Mouse (Mus musculus): ENCODE measurements around the gene Gm17482.

The Gm17482 gene

DNA sequence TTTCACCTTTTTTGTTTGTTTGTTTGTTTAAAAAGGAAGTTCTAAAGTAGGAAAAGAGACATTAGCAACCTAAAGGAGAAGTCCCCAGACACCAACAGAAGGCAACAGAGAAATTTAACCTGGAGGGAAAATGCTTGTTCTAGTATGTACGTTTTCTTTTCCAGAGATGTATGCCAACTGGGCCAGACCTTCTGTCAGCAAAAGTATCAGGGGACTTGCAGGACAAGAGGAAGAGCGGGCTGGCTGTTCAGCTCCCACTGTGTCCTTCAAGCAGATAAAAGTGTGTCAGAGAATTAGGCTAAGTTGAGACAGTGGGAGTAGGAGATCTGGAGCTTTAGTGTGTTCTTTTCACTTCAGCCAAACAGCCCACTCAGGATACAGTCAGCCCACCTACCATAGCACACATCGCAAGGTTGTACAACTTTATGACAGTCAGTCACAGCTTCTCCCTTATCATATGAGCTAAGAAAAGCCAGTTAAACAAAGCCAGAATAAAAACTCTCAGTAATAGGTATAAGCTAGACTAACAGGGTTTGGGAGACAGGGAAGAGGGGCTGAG lies 18.4 kb downstream of the Gm17482 start:
- no peak for DNase-seq (ENCODE audit: low read depth, low spot score)

DNA sequence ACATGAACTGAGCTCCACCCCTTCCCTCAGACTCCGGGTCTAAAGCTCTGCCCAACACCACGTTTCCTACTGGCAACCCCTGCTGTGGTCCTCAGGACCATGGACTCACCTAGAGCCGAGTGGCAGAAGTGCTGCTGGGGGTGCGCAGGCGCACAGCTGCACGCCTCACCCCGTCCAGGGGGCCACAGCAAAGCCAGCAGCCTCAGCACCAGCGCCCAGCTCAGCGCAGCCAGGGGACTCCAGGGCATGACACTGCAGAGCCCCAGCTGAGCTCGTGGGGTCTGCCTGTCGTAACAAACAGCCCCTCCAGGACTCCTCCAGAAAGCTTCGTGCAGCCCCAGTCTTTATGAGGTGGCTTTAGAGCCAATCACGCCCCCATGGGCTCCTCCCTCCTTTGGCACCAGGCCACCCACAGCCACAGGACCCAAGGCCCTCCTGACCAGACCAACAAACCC lies 24.4 kb downstream of the Gm17482 start:
- no peak for DNase-seq (ENCODE audit: low read depth, low spot score)

DNA sequence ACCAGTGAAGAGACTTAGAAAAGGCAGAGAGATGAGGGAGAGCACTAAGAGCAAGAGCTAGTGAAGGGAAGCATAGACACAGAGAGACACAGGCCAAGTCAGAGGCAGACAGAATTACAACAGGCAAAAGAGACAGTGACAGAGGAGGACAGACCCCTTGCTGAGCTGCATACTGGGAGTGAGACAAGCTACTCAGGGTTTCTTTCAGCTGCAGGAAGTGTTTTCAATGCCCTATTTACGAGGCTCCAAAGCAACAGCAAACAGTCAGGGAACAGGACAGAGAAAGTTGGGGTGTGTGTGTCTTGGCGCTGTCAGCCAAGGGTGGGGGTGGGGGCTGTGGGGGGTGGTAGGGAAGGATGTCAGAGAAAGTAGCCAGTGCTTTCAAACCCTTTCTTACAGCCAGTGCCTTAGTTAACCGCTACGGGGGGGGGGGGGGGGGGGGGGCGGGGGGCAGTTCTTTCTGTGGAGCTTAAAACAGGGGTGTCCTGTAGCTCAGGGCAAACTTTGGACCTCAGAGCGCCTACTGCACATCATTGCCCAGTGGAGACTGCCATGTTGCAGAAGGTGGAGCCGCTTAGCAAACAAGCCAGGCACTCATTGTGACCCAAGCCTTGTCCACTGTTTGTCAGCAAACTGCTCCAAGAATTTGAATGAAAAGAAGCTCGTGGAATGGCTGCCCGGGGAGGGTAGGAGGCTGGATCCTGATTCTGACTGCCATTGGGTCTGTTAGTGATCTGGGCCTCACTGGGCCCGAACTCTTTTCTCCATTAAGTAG lies 25.1 kb downstream of the Gm17482 start, which contains the start of gene Timp4:
TSS of gene Timp4 (minus strand) at position 107 of the 775 bp plus-strand sequence.
- DNase-seq (ENCODE audit: low read depth, low spot score), result no peak

DNA sequence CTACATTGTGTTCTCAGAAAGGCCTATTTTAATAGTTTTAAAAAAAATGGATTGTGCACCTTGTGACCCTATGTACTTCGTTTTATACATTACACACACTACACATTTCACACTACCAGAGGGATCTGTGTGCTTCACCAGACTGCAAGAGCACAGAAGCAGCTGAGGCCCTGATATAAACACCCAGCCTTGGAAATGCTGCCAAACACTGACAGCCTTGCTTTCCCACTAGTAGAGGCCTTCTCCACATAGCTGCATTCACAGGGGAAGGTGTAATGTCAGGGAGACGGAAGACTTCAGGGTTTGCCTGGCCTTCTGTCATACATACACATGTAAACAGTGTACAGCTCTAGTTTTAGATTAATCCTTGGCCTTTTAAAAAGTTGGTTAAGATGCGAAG lies 28.0 kb downstream of the Gm17482 start:
- no peak for DNase-seq (ENCODE audit: low read depth, low spot score)

DNA sequence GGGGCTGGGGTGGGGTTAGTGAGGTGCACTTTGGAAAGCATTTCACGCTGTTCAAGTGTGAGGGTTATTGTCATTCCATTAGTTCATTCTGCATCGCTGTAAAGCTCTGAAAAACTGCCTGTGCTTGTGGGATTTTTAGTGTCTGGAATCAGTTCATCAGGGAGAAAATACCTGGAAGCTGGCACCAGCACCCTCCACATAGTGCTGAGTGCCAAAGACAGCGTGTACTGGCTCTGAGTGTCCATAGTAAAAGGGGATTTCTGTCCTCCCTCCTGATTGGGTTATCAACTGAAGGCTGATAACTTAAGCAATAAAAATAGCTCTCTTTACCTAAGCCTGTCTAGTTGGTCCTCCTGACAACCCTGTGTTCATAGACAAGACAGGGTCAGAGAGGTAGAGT lies 33.4 kb downstream of the Gm17482 start:
- DNase-seq (ENCODE audit: low read depth, low spot score), result no peak

DNA sequence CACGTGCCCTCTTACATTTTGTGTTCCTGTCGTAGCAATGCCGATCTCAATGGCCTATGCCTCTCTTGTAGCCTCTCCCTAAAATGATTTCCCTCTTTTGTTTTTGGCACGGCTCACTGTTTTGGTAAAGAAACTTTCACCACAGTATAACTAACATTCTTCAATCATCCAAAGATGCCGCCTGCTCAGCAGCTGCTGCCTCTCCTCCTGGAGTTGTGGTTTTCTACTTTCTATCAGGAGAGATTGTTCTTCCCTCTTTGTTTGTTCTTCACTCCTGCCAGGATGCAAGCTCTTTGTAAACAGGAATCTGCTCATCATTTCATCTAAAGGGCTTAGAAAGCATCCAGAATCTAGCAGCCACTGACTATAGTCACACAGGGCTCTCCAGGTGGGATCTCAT lies 39.6 kb downstream of the Gm17482 start:
- no peak for DNase-seq (ENCODE audit: low read depth, low spot score)

DNA sequence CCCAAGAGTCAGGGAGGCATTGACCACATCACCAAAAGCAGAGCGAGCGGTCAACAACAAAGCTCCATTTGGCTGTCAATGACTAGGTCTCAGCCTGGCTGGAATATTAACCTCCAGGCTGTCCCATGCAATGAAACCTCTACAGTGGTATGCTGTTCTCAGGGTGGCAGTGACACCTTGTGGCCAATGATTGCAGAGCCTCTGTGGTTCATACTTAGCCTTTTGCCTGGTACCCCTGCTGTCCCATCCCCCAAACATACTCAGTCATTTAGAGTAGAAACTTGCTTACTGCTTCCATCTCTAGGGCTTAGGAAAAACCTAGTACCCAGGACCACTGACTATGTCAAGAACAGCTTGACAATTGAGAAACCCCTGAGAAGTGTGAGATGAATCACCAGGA lies 40.8 kb downstream of the Gm17482 start:
- peak; percentile 49 for DNase-seq (ENCODE audit: low read depth, low spot score)

DNA sequence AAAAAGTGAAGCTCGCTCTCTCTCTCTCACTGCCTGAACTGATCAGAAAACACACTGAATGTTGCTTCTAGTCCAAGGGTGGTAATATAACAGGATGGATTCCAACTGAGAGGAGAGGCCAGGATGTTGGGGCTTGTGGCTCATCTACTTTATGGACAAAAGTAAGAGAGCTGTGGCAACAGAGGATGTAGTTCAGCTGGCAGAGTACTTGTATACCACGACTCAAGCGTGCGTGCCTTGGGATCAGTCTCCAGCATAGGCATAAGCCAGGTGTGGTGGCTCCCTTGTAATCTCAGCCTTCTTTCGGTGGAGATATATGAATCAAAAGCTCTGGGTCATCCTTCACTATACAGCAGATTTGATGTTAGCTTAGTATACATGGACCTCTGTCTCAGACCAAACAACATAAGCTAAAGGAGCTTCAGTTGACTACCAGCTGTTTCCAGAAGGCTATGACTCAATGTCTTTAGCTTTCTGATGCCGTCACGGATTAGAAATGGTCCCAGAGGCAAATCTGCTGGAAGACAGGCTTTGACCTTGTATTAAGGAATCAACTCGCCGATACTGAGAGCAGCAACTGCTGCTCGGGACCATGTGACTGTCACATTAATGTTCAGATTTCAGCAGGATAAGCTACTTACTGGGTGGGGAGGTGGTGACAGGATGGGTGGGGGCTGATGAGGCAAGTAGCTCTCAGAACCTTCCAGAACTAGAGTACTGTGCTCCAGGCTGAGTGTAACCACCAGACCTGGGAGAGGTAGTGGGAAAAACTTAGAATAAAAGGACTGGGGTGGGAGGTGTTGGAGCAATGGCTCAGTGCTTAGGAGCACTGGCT lies 41.6 kb downstream of the Gm17482 start:
- DNase-seq (ENCODE audit: low read depth, low spot score), result peak; percentile 23

DNA sequence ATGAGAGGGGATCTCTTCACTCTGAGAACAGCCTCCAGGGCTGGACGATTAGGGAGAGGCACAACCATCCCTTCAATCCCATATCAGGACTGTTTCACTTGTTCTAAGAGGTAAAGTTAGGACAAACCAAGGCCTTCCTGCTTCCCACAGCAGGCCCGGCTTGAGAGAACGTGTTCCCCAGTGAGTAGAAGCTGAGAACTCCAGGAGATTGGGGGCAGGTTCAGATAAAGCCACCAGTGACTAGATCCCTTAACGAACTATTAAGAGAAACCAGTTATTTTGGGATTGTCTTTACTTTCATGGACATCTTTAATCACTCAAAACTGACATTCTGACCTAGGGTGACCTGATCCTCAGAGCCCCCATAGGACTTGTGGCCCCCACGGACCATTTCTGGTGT lies 42.4 kb downstream of the Gm17482 start:
- DNase-seq (ENCODE audit: low read depth, low spot score), result no peak

DNA sequence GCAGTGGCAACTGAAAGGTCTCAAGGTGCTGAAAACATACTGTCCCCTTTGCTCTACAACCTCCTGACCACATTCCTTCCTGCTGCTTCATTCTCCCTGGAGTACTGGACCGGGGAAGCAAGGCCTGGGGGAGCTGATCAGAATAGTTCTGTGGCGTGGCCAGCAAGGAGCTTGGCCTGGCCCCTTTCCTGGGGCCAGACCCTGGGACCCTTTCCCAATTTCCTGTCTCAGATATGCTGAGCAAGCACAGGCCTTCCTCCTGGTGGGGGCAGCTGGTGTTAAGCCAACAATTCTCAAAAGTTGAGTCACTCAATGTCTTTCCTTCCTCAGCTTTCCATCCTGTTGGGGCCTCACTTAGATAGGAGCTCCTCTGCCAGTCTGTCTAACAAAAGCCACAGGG lies 42.9 kb downstream of the Gm17482 start:
- DNase-seq (ENCODE audit: low read depth, low spot score), result no peak

DNA sequence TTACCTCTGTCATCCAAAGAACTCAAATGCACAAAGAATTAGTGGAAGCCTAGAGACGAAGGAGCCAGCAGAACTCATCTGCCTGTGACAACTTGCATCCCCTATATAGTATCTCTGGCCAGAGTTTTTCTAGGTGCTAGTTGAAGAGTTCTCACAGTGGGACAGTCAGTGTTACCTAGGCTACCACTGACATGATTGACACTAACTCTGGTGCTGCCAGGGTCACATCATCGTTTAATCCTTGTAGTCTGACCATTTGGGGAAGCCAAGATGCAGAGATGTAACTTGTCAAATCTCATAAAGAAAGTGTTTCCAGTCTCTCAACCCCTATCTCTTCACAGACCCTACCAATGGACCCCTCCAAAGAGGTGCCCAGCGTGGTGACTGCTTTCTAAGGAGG lies 44.2 kb downstream of the Gm17482 start:
- no peak for DNase-seq (ENCODE audit: low read depth, low spot score)

DNA sequence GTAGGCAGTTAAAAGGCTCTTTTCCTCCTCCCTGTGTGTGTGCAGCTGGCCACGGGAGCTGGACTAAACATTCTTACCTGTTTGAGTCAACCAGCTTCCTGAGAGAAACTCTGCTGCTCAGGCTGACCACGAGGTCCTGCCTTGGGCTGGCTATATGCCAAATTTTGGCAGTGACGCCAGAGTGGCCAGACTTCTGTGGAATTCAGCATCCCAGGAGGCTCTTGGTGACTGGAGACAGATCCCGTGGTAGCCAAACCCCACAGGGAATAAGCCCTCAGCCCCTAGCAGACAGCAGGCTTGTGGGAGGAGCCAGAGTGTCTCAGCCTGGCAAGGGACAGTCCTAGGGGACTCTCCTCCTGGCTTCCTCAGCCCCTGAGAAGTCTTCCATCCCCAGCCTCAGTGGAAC lies 44.7 kb downstream of the Gm17482 start:
- DNase-seq (ENCODE audit: low read depth, low spot score), result no peak

DNA sequence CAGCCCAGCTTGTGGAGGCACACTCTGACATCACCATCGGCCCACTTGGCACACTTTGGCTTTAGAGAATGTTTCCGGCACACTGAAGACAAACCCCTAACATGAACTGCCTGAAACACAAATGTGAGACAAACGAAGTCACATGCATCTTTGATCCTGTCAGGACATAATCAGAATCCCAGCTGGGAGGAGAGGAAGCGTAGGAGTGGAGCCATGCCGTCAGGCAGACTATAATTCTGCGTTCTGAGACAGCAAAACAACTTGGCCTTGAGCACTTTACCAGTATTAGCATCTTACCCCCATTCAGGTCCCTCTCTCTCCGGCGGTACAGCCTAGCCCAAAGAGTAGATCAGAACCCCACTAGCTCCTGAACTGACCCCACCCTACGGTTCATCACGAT lies 46.2 kb downstream of the Gm17482 start:
- DNase-seq (ENCODE audit: low read depth, low spot score), result no peak

DNA sequence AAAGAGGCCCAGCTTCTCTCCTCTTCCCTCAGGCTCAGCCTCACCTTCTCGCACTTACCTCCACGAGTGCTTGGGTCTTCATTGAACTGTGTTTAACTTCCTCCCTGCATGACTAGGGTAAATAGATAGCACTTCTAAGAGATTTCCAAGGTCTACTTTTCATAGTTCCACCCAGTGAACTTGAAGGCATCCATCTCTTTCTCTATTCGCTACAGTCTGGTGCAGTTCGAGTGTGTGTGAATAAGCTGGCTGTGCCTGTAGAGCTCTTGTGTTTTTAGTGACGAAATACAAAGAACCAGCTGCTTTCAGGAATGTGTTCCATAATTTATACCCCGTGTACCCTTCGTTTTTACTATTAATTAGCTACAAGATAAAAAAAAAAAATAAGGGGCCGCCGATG lies 47.6 kb downstream of the Gm17482 start:
- no peak for DNase-seq (ENCODE audit: low read depth, low spot score)

DNA sequence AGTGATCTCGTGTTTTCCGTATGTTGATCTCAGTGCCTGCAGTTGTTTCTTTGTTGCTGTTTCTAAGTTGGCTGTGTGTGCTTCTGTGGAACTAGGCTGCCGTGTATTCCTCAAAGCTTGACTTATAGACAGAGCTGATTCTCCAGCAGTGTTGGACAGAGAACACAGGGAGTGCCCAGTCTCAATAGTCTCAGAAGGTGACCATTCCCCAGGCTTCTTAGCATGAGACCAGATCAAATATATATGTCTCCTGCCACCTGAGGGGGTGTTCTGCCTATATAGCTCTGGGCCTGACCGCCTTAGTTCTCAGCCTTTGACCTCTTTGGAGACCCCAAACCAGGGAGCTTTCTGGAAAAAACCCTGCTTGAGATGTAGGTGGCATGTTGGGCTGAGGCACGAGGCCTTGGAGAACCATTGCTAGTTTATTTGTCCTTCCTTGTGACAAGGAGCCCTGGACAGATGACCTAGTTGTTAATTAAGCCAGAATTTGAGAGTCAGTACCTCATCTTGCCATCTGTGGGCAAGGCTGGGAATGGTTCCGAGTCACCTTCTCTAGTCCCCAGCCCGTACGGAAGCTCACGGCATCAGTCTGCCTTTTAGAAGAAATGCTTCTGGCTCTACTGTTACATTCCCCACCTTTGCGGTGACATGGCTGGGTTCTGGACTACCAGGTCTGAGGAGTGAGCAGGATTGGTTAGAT lies 48.1 kb downstream of the Gm17482 start:
- no peak for DNase-seq (ENCODE audit: low read depth, low spot score)

DNA sequence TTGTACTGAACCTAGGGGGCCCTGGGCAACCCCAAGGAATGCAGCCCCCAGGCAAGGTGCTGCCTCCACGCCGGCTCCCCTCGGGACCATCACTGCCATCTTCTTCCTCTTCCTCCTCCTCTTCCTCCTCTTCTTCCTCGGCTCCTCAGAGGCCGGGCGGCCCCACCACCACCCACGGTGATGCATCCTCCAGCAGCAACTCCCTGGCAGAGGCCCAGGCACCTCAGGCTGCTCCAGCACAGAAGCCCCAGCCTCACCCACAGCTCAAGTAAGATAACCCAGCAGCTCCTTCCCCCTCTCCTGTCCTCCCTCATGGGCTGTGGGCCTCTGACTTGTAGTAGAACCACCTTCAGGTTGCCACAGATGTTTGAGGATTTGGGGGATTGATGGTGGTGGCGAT lies 50.9 kb downstream of the Gm17482 start:
- DNase-seq (ENCODE audit: low read depth, low spot score), result no peak

DNA sequence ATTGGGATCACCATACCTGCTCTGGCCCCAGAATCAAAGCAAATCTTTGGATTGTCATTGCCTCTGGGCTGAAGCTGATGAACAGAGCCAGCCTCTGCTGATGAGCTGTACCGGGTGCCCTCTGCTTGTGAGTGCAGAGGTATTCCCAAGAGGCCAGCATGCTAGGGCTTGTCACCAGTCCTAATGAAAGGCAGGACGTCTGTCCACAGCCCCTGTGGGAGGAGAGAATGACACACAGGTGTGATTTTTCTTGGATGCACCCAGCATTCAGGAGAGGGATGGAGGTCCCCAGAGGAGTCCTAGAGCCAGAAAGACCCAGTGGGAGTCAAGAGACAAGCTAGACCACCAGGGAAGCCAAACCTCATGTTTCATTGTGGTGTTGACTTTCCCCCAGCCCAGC lies 52.5 kb downstream of the Gm17482 start:
- DNase-seq (ENCODE audit: low read depth, low spot score), result no peak

DNA sequence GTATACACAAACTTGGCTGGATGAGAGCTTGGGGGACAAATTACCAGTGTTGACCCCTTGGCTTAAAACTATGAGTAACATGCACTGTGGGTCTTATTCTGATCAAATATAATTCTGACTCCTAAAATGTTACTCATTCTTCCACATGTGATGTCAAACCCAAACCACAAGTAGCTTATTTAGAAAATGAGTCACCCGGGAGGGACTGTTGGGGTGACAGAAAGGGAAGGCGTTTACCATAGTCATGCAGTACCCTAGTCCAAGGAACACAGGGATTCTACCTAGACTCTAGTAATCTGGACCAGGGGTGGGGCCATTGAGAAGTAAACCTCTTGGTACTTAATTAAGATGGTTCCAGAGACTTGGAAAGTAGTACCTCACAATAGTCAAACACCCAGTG lies 57.0 kb downstream of the Gm17482 start:
- no peak for DNase-seq (ENCODE audit: low read depth, low spot score)

DNA sequence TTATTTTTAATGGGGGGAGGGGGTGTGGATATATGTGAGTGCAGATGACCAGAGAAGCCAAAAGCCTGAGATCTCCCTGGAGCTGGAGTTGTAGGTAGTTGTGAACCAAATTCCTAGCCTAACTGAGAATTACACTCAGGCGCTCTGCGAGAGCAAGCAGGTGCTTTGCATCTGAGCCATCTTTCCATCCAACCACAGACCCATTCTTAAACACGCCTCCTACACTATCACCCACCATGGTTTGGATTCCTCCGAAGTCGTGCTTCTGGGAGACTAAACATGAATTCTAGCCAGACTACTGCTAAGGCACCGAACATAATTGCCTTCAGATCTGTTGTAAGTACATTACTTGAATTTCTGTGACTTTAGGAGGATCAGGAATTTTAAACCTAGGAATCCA lies 59.3 kb downstream of the Gm17482 start:
- no peak for DNase-seq (ENCODE audit: low read depth, low spot score)

DNA sequence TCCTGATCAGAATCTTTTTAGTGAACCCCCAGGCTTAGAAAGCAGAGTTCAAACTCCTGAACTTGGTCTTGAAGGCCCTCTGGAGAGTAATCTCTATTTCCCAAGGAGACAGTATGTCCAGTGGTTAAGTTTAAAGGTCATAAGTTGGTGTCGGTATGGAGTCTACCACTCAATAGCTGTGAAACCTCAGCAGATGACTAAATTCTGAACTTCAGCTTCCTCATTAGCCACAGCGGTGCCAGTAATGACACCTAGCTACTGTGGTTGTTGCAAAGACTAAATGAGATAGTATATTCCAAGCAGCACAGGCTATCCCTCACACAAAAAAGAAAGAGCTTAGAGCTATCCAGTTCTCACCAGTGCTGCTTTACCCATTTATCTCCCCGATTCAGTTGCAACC lies 61.1 kb downstream of the Gm17482 start:
- no peak for DNase-seq (ENCODE audit: low read depth, low spot score)

DNA sequence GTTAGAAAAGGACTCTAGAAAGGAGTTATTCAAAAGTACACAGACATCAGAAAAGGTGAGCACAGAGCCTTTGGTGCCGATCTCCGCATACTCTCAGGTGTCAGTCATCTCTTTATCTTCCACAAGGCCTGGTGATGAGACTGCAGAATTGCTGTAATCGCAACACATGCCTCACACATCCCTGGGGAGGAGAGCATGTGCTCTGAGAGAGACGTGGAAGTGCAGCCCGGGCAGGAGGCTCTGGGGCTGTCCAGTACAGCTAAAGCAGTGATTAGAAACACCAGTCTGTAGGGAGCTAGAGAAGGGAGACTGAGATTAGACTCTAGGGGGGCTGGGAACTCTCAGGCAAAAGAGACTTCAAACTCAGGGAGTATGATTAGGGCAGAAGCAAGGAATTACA lies 63.4 kb downstream of the Gm17482 start:
- DNase-seq (ENCODE audit: low read depth, low spot score), result no peak

DNA sequence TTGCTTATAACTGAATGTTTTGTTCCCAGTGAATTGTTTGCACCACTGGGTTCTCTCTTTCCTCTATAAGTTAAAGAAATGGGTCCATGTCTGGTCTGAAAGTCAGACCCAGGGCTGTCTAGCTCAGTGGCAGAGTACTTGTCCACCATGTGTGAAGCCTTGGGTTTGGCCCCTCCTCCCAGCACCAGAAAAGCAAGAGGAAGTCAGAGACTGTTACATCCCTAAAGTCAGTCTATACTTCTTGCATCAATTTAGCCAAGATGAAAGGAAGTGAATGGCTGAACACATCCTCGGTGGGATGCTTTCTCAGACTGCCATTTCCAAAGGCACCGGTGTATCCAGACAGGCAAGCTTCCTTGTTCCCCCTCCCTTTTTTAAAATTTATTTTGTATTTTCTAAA lies 63.9 kb downstream of the Gm17482 start:
- DNase-seq (ENCODE audit: low read depth, low spot score), result no peak

All from retina, postnatal 7 days (tissue).